Mouse (Mus musculus) neural tube, embryonic 11.5 days (tissue): ENCODE data around the gene Crygs. TPM values are rescaled to one million over a fixed set of nuclear protein-coding genes. Genes with fewer than 3 reads are reported as not detected.
"Not testable (repeated sequence)": the region's sequence is repeated elsewhere in the genome, so short reads cannot be mapped to it uniquely, and the experiment has no call there.

Experiments used
- ATAC-seq: fragments of 200-750 bp; cut with Nextera tagmentation; 2 replicates; pipeline ENCODE4 v1.8.0; 2017; ENCODE audit warnings: moderate number of reproducible peaks, mild to moderate bottlenecking, moderate TSS enrichment, moderate library complexity; ENCODE audit not compliant: insufficient read depth, low FRiP score, low TSS enrichment
- DNase-seq: peaks from one replicate; pipeline ENCODE4 v3.0.0-alpha.2; 2015; ENCODE audit warnings: low spot score
- H3K27ac ChIP-seq: fragments of 300-500 bp; sonication (generic); 2 replicates; pipeline ENCODE4 v1.5.1; 2014; ENCODE audit warnings: low read depth, mild to moderate bottlenecking, low read length
- H3K27me3 ChIP-seq: fragments of 300-500 bp; sonication (generic); 2 replicates; pipeline ENCODE4 v1.6.1; 2014; ENCODE audit warnings: mild to moderate bottlenecking, low read length, mixed read lengths; ENCODE audit not compliant: control insufficient read depth, insufficient read depth
- H3K36me3 ChIP-seq: fragments of 300-500 bp; sonication (generic); 2 replicates; pipeline ENCODE4 v1.6.1; 2014; ENCODE audit warnings: mild to moderate bottlenecking, low read length, moderate library complexity, mixed read lengths; ENCODE audit not compliant: control insufficient read depth, insufficient read depth
- H3K4me1 ChIP-seq: fragments of 300-500 bp; sonication (generic); 2 replicates; pipeline ENCODE4 v1.6.1; 2014; ENCODE audit warnings: low read length, mixed read lengths; ENCODE audit not compliant: control insufficient read depth, insufficient read depth
- H3K4me2 ChIP-seq: fragments of 300-500 bp; sonication (generic); 2 replicates; pipeline ENCODE4 v1.6.1; 2014; ENCODE audit warnings: low read depth, mild to moderate bottlenecking, moderate library complexity
- H3K4me3 ChIP-seq: fragments of 300-500 bp; sonication (generic); 2 replicates; pipeline ENCODE4 v1.5.1; 2014; ENCODE audit warnings: low read depth, low read length
- H3K9ac ChIP-seq: fragments of 300-500 bp; sonication (generic); 2 replicates; pipeline ENCODE4 v1.6.1; 2014; ENCODE audit warnings: mild to moderate bottlenecking, low read length
- H3K9me3 ChIP-seq: fragments of 300-500 bp; sonication (generic); 2 replicates; pipeline ENCODE4 v1.6.1; 2016; ENCODE audit warnings: low read length; ENCODE audit not compliant: control insufficient read depth
- whole genome bisulfite sequencing: fragments of 180-500 bp; shearing (Covaris S2); extraction: QIAGEN DNeasy Blood & Tissue Kit; methylation state at CpG from one replicate; pipeline ENCODE4 v1.1.7; 2014; 5-methylcytosine and 5-hydroxymethylcytosine counted together
- polyA plus RNA-seq: library from polyadenylated mRNA; unstranded; fragments of >200 nt; fragmentation: Nextera tagmentation; extraction: Ambion mirVana; gene quantifications from 2 replicates; pipeline ENCODE4 v1.2.1, GENCODE M21; 2014

The Crygs gene
- polyA plus RNA-seq, 1 experiment from 2014 or later: not detected

DNA sequence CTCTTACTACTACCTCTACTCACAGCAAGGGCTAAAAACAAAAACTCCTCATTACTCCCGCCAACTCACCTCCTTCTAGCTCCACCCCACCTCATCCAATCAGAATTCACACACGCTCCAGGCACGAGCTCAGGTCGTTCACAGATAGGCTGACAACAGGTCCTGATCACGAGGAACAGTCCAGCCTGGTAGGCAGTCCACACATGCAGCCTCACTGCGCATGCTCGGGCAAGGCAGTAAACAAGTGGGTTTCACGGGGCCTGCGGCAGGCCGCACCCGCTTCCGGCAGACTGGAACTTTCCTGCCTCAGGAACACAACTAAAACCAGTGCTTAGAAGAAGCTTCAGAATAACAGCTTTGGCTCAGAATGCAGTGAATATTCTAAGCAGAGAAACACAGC is 33.1 kb downstream of the Crygs start:
- not testable (repeated sequence) for H3K4me2 ChIP-seq, H3K4me3 ChIP-seq, H3K27me3 ChIP-seq, DNase-seq, ATAC-seq, H3K27ac ChIP-seq, H3K9me3 ChIP-seq, H3K9ac ChIP-seq, H3K4me1 ChIP-seq, H3K36me3 ChIP-seq
- WGBS: 91% methylated on average over 12 of the region's 12 CpGs

DNA sequence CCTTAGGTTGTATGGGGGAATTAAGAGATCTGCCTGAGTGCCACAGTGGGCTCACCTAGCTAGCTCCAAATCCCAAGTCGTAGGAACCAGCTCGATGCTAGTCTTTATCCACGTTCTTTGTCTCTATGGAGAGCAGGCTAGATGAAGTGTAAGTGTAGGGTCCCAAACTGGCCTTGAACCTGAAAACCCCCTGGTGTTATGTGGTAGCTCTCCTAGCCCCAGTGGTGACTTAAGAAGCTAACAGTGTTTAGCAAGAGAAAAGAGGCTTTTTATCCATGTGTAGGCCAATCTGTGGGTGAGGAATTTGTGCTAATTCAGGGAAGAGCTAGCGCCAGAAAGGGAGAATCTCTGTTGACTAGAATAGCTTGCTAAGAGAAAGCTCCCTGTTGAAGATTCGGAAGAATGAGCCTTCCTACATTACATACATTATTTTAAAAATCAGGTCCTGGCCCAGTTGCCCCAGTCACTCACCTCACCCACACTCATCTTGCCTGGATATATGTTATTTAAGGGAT is 35.8 kb downstream of the Crygs start:
- H3K36me3 ChIP-seq: no peaks in the 10 kb centered on the region
- no peak overlapping the region for H3K4me2 ChIP-seq
- no peaks in the 10 kb centered on the region for H3K4me1 ChIP-seq
- 73% methylated on average over 5 of the region's 5 CpGs for WGBS
- ATAC-seq (no peak), DNase-seq (no peak)
- H3K27me3 ChIP-seq: no peaks in the 10 kb centered on the region
- no peaks in the 10 kb centered on the region for H3K9me3 ChIP-seq
- H3K27ac ChIP-seq: no peak overlapping the region
- H3K4me3 ChIP-seq: no peak overlapping the region
- no peak overlapping the region for H3K9ac ChIP-seq

DNA sequence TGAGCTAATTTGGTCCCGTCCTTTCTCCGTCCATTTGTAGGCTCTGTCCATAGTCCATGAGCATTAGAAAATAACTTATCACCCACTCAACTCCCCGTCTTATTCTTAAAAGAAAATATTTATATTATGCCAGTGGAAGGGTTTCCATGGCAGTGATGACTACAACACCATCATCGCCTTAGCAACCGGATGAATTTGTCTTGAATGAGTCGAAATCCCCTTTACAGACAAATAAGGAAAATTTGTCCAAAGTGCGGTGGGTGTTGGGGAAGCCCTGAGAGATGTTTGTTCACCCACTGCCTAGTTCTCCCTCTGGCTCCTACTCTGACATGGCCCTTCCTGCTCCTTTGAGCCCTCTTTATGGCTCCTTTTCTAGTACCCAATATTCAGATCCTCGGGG is 42.7 kb downstream of the Crygs start:
- no peaks in the 10 kb centered on the region for H3K9me3 ChIP-seq
- no peak overlapping the region for H3K4me3 ChIP-seq
- H3K4me2 ChIP-seq: no peak overlapping the region
- H3K27me3 ChIP-seq: no peaks in the 10 kb centered on the region
- no peaks in the 10 kb centered on the region for H3K36me3 ChIP-seq
- H3K4me1 ChIP-seq: no peaks in the 10 kb centered on the region
- ATAC-seq: no peak
- no peak for DNase-seq
- H3K27ac ChIP-seq: no peak overlapping the region
- WGBS: 91% methylated on average over 8 of the region's 8 CpGs
- H3K9ac ChIP-seq: no peak overlapping the region

DNA sequence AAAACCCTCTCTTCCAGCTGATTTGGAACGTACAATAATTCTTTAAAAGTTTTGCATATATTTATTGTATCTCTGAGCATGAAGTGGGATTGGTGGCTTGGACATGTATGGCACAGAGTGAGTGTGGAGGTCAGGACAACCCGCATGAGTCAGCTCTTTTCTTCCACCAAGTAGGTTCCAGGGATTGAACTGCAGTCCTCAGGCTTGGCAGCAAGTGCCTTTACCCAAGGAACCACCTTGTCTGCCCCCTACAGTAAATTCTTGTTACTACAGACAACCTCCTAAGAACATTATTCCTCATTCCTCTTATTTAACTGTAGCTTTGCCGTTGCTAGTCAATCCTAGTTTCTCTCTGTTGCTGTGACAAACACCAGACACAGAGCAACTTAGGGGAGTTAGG is 44.0 kb downstream of the Crygs start:
- no peaks in the 10 kb centered on the region for H3K27me3 ChIP-seq
- no peak for ATAC-seq
- no peaks in the 10 kb centered on the region for H3K4me1 ChIP-seq
- WGBS: 93% methylated on average over 3 of the region's 3 CpGs
- H3K4me3 ChIP-seq: no peak overlapping the region
- no peak overlapping the region for H3K9ac ChIP-seq
- H3K36me3 ChIP-seq: no peaks in the 10 kb centered on the region
- DNase-seq: no peak
- no peaks in the 10 kb centered on the region for H3K9me3 ChIP-seq
- H3K4me2 ChIP-seq: no peak overlapping the region
- no peak overlapping the region for H3K27ac ChIP-seq

DNA sequence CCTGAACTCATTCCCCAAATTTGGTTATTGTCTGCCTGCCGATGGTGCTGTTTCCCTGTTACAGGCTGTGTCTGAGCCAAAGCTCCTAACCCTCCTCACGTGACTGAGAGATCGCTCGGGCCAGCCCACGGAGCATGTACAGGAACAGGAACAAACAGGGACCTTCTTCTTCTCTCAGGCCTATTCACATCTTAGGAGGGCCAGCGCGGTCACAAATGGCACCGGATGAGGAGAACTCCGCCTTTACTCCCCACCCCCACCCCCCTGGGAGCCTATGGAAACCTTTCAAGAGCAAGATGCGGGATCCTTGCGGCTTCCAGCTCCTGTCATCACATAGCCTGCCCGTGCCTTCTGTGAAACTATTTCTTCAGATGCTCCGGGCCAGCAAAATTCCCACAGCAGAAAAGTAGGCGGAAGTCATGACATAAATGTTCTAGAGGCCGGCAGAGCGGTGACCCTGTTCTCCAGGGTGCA is 44.6 kb downstream of the Crygs start:
- H3K4me1 ChIP-seq: no peaks in the 10 kb centered on the region
- H3K9me3 ChIP-seq: no peaks in the 10 kb centered on the region
- no peak overlapping the region for H3K9ac ChIP-seq
- DNase-seq (no peak), ATAC-seq (no peak)
- H3K36me3 ChIP-seq: no peaks in the 10 kb centered on the region
- no peaks in the 10 kb centered on the region for H3K27me3 ChIP-seq
- 76% methylated on average over 16 of the region's 16 CpGs for WGBS
- no peak overlapping the region for H3K4me3 ChIP-seq
- H3K27ac ChIP-seq: no peak overlapping the region
- no peak overlapping the region for H3K4me2 ChIP-seq

DNA sequence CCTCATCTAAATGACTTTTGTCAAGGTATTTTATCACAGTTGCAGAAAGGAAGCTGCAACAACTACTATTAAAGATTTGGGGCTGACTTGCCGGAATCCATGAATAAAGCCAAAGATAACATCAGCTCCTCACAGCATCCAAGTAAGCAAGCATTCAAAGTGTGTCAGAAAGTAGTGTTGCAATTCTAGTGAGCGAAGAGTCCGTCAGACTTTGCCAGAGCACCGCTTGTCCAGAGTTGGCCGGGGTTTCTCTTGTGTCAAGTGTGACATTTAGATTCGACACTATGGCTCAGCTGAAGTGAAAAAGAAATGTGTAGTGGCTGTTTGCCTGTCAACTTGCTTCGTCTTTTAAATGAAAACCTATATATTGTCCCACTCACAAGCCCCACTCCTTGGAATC is 45.8 kb downstream of the Crygs start:
- Histone ChIP-seq H3K9ac (no peak overlapping the region), H3K27ac (no peak overlapping the region), H3K9me3 (no peaks in the 10 kb centered on the region), H3K27me3 (no peaks in the 10 kb centered on the region), H3K4me3 (no peak overlapping the region), H3K36me3 (no peaks in the 10 kb centered on the region), H3K4me1 (no peaks in the 10 kb centered on the region), H3K4me2 (no peak overlapping the region)
- ATAC-seq (no peak), DNase-seq (no peak)
- WGBS: 93% methylated on average over 7 of the region's 7 CpGs

Other genes starting within 250 kb of the Crygs start
- 0.08 and 0.19 TPM in 2 replicates for gene Dgkg, start 154.4 kb downstream of the Crygs start, polyA plus RNA-seq
- gene Tbccd1, start 46.1 kb upstream of the Crygs start, polyA plus RNA-seq: 32.7 and 35.2 TPM in 2 replicates
- gene Dnajb11, start 46.3 kb upstream of the Crygs start, polyA plus RNA-seq: 117 TPM in 2 replicates
- not detected in 2 replicates for gene Ahsg, start 79.7 kb upstream of the Crygs start, polyA plus RNA-seq
- not detected in 2 replicates for gene Fetub, start 106.8 kb upstream of the Crygs start, polyA plus RNA-seq
- 0.19 TPM in 1 of 2 replicates, not detected in the other for gene Hrg, start 139.5 kb upstream of the Crygs start, polyA plus RNA-seq
- 0.36 TPM in 1 of 2 replicates, not detected in the other for gene Kng2, start 217.9 kb upstream of the Crygs start, polyA plus RNA-seq
- not detected in 2 replicates for gene Kng1, start 246.3 kb upstream of the Crygs start, polyA plus RNA-seq